Mouse (Mus musculus) kidney, postnatal 0 days (tissue): ENCODE results near the gene Zcwpw1. TPM values are rescaled to one million over a fixed set of nuclear protein-coding genes. Genes with fewer than 3 reads are reported as not detected.

Experiments used
- polyA plus RNA-seq: library from polyadenylated mRNA; unstranded; fragments of >200 nt; fragmentation: Nextera tagmentation; extraction: Ambion mirVana; gene quantifications from 2 replicates; pipeline ENCODE4 v1.2.1, GENCODE M21; 2015

The Zcwpw1 gene
- polyA plus RNA-seq, 1 experiment from 2014 or later = 14.5 TPM

Other genes starting within 250 kb of the Zcwpw1 start
- gene Actl6b, start 234.3 kb upstream of the Zcwpw1 start, polyA plus RNA-seq = not detected in 2 replicates
- 0.13 TPM in 2 replicates for gene Tfr2, start 218.0 kb upstream of the Zcwpw1 start, polyA plus RNA-seq
- 37.8 and 39.3 TPM in 2 replicates for gene Mospd3, start 186.7 kb upstream of the Zcwpw1 start, polyA plus RNA-seq
- gene Pcolce, start 174.0 kb upstream of the Zcwpw1 start, polyA plus RNA-seq = 120 and 136 TPM in 2 replicates
- 0.14 and 0.17 TPM in 2 replicates for gene Fbxo24, start 158.8 kb upstream of the Zcwpw1 start, polyA plus RNA-seq
- 42.6 and 42.9 TPM in 2 replicates for gene Lrch4, start 158.7 kb upstream of the Zcwpw1 start, polyA plus RNA-seq
- gene Gm20605, start 158.6 kb upstream of the Zcwpw1 start, polyA plus RNA-seq = 5.3 and 6.2 TPM in 2 replicates
- gene Sap25, start 146.5 kb upstream of the Zcwpw1 start, polyA plus RNA-seq = 5.3 and 5.4 TPM in 2 replicates
- gene Irs3, start 142.1 kb upstream of the Zcwpw1 start, polyA plus RNA-seq = 1.3 and 1.4 TPM in 2 replicates
- 20.8 and 21.2 TPM in 2 replicates for gene Agfg2, start 103.1 kb upstream of the Zcwpw1 start, polyA plus RNA-seq
- 1.2 and 1.6 TPM in 2 replicates for gene Nyap1, start 46.2 kb upstream of the Zcwpw1 start, polyA plus RNA-seq
- gene Tsc22d4, start 42.1 kb upstream of the Zcwpw1 start, polyA plus RNA-seq = 107 and 110 TPM in 2 replicates
- 28.8 and 32.4 TPM in 2 replicates for gene Ppp1r35, start 8.9 kb upstream of the Zcwpw1 start, polyA plus RNA-seq
- 11.6 and 12.3 TPM in 2 replicates for gene Mepce, start 143 bp upstream of the Zcwpw1 start, polyA plus RNA-seq
- gene Pilra, start 48.5 kb downstream of the Zcwpw1 start, polyA plus RNA-seq = 0.69 and 0.70 TPM in 2 replicates
- 0.39 and 0.45 TPM in 2 replicates for gene Pilrb1, start 70.3 kb downstream of the Zcwpw1 start, polyA plus RNA-seq
- gene Pilrb2, start 84.0 kb downstream of the Zcwpw1 start, polyA plus RNA-seq = 0.16 and 0.84 TPM in 2 replicates
- gene Cyp3a13, start 133.8 kb downstream of the Zcwpw1 start, polyA plus RNA-seq = 0.13 and 0.20 TPM in 2 replicates
- gene Gjc3, start 175.3 kb downstream of the Zcwpw1 start, polyA plus RNA-seq = 0.03 and 0.09 TPM in 2 replicates
- 0.09 and 0.22 TPM in 2 replicates for gene Azgp1, start 193.7 kb downstream of the Zcwpw1 start, polyA plus RNA-seq
- not detected in 2 replicates for gene Smok3a, start 233.5 kb downstream of the Zcwpw1 start, polyA plus RNA-seq
- not detected in 2 replicates for gene Smok3b, start 233.6 kb downstream of the Zcwpw1 start, polyA plus RNA-seq